Mouse (Mus musculus): ENCODE results near the gene Cdh26.

DNA sequence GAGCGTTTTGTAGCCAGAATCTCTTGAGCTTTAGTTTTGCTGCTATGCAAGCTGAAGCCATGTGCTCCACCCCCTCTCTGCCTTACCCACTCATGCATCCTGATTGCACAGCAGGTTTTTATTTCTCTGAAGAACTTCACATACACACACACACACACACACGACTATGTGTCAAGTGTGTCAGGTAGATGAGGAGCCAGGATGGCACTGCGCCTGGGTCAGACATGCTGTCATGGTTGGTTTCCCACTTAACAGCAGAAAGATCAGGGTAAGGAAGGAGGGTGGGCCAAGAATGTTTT lies 15.2 kb upstream of the Cdh26 start:
- no peak for TF ChIP-seq CTCF (IDR thresholded peaks at IDR 0.05; ENCODE audit: extremely low read depth, insufficient read length, insufficient replicate concordance, low read depth, low read length)
- TF ChIP-seq POLR2A (IDR thresholded peaks at IDR 0.05; ENCODE audit: low read depth, low read length), result no peak
